Mouse (Mus musculus) liver, postnatal 0 days (tissue): ENCODE measurements at regions not wholly inside any gene's neighbourhood (a gene's known extent, or its start where the extent isn't known, plus 50 kb on each side); places are given as distances from the start of the nearest gene placed in this dataset.

Experiments used
- CTCF ChIP-seq: sonication (generic); IDR thresholded peaks from 2 replicates; pipeline ENCODE4 v1.5.1; 2016; ENCODE audit warnings: antibody characterized with exemption, low read depth
- EP300 ChIP-seq: IDR thresholded peaks from 2 replicates; pipeline ENCODE4 v1.6.1; 2016; ENCODE audit warnings: antibody characterized with exemption, low read depth, mild to moderate bottlenecking

GRCm38 (mm10) chr16:29954700-29955099 is 109.5 kb upstream of the Hes1 start:
- TF ChIP-seq CTCF (no peak), EP300 (no peak)
